Mouse (Mus musculus) liver, embryonic 14.5 days (tissue): ENCODE results near the gene Meioc. TPM values are rescaled to one million over a fixed set of nuclear protein-coding genes. Genes with fewer than 3 reads are reported as not detected.

Experiments used
- ATAC-seq: fragments of 200-750 bp; cut with Nextera tagmentation; 2 replicates; pipeline ENCODE4 v1.8.0; 2017; ENCODE audit warnings: moderate number of reproducible peaks, mild to moderate bottlenecking, moderate library complexity; ENCODE audit not compliant: insufficient read depth
- DNase-seq, 3 experiments: peaks; one replicate each; pipeline ENCODE4 v3.0.0-alpha.2; 2012 to 2013; ENCODE audit warnings: low read depth in 3 of 3, low spot score in 3 of 3
- H3K27ac ChIP-seq: fragments of 300-500 bp; sonication (generic); 2 replicates; pipeline ENCODE4 v1.5.1; 2014; ENCODE audit warnings: moderate library complexity, mild to moderate bottlenecking, control low read depth, inconsistent platforms
- H3K27me3 ChIP-seq: fragments of 300-500 bp; sonication (generic); 2 replicates; pipeline ENCODE4 v1.6.1; 2014; ENCODE audit warnings: mild to moderate bottlenecking, low read length, moderate library complexity; ENCODE audit not compliant: control insufficient read depth, insufficient read depth
- H3K36me3 ChIP-seq: fragments of 300-500 bp; sonication (generic); replicated peaks from 2 replicates; pipeline ENCODE4 v1.6.1; 2014; ENCODE audit warnings: low read depth; ENCODE audit not compliant: control insufficient read depth, insufficient read depth
- H3K4me1 ChIP-seq, 2 experiments: fragments of 200-500 bp in 1 of 2; fragments of 300-500 bp in 1 of 2; sonication (generic) in 1 of 2; replicated peaks; 2 replicates each; pipeline ENCODE4 v1.6.1; 2012 to 2014; ENCODE audit warnings: antibody characterized with exemption in 1 of 2, inconsistent platforms in 1 of 2, low read length in 1 of 2; ENCODE audit not compliant: control insufficient read depth in 2 of 2, insufficient read depth in 2 of 2
- H3K4me2 ChIP-seq: fragments of 300-500 bp; sonication (generic); 2 replicates; pipeline ENCODE4 v1.6.1; 2014; ENCODE audit warnings: low read depth, mild to moderate bottlenecking, control low read depth, moderate library complexity
- H3K4me3 ChIP-seq, 2 experiments: fragments of 200-500 bp in 1 of 2; fragments of 300-500 bp in 1 of 2; sonication (generic) in 1 of 2; 2 replicates each; pipeline ENCODE4 v1.5.1; 2012 to 2014; ENCODE audit warnings: low read depth in 2 of 2, low read length in 2 of 2, mild to moderate bottlenecking in 2 of 2, control low read depth in 1 of 2, inconsistent platforms in 1 of 2, moderate library complexity in 1 of 2; ENCODE audit not compliant: insufficient read depth in 1 of 2
- H3K9ac ChIP-seq: fragments of 300-500 bp; sonication (generic); replicated peaks from 2 replicates; pipeline ENCODE4 v1.6.1; 2014; ENCODE audit warnings: mild to moderate bottlenecking, control low read depth, moderate library complexity
- H3K9me3 ChIP-seq: fragments of 300-500 bp; sonication (generic); 2 replicates; pipeline ENCODE4 v1.6.1; 2016; ENCODE audit warnings: low read length, mixed read lengths; ENCODE audit not compliant: control insufficient read depth
- CTCF ChIP-seq: IDR thresholded peaks from 2 replicates; pipeline ENCODE4 v1.5.1; 2016; ENCODE audit warnings: antibody characterized with exemption, low read depth, control low read depth
- EP300 ChIP-seq: IDR thresholded peaks from 2 replicates; pipeline ENCODE4 v1.6.1; 2016; ENCODE audit warnings: antibody characterized with exemption, low read depth
- WGBS: fragments of 180-500 bp; shearing (Covaris S2); extraction: QIAGEN DNeasy Blood & Tissue Kit; methylation state at CpG from one replicate; pipeline ENCODE4 v1.1.7; 2014; ENCODE audit not compliant: insufficient replicate concordance; 5-methylcytosine and 5-hydroxymethylcytosine counted together
- polyA plus RNA-seq, 2 experiments: library from polyadenylated mRNA; depleted of rRNA in 1 of 2; stranded (reverse) in 1 of 2; unstranded in 1 of 2; fragments of >200 nt; fragmentation: Nextera tagmentation in 1 of 2; extraction: Ambion mirVana in 1 of 2; gene quantifications; 2 replicates each; pipeline versions ENCODE4 v1.2.1 to v1.2.3; 2012 to 2014

Gene Meioc
- polyA plus RNA-seq (2012; rRNA removed) (0.01 and 0.02 TPM in 2 replicates), polyA plus RNA-seq (2014; fragmentation: Nextera tagmentation; extraction: Ambion mirVana) (0.11 TPM in 1 of 2 replicates, not detected in the other)

DNA sequence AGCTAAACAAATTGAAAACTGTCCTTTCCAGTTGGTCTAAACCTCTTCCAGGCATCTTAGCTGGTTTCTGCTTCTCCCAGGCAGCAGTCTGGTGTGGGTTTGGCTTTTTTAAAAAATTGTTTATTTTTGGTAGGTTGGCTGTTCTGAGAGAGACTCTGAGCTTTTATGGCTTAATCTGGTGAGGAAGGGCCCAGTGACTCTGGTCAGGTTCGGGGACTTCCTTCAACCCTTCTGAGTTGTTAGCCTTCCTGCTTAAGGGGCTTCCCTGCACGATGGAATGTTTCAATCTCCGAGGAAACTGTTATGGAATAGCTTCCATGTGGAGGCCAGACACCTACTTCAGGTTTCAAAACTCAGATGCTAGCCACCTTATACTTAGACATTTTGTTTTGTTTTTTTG is at the start of gene Meioc:
TSS of gene Meioc (plus strand) at position 301 of the 400 bp plus-strand sequence.
- H3K4me3 ChIP-seq: no peak within 1 kb of the TSS
- H3K9ac ChIP-seq: no peak within 1 kb of the TSS
- ATAC-seq (no peak), DNase-seq (no peak)
- no peak for TF ChIP-seq CTCF
- H3K36me3 ChIP-seq: no peaks in the 10 kb centered on the region
- peaks cover 16% of the 10 kb centered on the region for H3K27me3 ChIP-seq
- H3K4me1 ChIP-seq: no peaks in the 10 kb centered on the region
- H3K4me2 ChIP-seq: no peak within 1 kb of the TSS
- H3K9me3 ChIP-seq: peaks cover 4% of the 10 kb centered on the region
- no peak within 1 kb of the TSS for H3K27ac ChIP-seq
- WGBS: 59% methylated on average over 3 of the region's 3 CpGs

DNA sequence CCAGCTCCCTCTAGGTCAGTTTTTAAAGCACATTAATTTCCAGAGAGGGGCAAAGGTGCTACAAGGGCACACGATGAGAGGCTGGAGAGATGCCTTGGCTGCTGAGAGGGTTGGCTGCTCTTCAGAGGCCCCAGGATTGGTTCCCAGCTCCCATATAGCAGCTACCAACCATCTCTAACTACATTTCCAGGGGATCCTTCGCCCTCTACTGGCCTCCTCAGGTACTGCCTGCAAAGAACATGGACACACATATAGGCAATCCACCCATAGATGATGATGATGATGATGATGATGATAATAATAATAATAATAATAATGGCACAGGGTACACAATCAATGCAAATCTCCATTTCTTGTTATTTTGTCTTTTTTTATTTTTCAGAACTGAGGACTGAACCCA is 44.1 kb upstream of the Meioc start:
- no peak overlapping the region for H3K4me3 ChIP-seq
- H3K9me3 ChIP-seq: no peaks in the 10 kb centered on the region; the same call in 1 of the 2 replicates
- no peak for ATAC-seq
- H3K36me3 ChIP-seq: no peaks in the 10 kb centered on the region
- WGBS: 43% methylated on average over 2 of the region's 2 CpGs
- TF ChIP-seq CTCF (peak; percentile 51), EP300 (no peak)
- H3K27me3 ChIP-seq: no peaks in the 10 kb centered on the region
- no peak overlapping the region for H3K9ac ChIP-seq
- no peak for DNase-seq
- H3K4me1 ChIP-seq: no peaks in the 10 kb centered on the region
- H3K27ac ChIP-seq: no peak overlapping the region
- H3K4me2 ChIP-seq: no peak overlapping the region

DNA sequence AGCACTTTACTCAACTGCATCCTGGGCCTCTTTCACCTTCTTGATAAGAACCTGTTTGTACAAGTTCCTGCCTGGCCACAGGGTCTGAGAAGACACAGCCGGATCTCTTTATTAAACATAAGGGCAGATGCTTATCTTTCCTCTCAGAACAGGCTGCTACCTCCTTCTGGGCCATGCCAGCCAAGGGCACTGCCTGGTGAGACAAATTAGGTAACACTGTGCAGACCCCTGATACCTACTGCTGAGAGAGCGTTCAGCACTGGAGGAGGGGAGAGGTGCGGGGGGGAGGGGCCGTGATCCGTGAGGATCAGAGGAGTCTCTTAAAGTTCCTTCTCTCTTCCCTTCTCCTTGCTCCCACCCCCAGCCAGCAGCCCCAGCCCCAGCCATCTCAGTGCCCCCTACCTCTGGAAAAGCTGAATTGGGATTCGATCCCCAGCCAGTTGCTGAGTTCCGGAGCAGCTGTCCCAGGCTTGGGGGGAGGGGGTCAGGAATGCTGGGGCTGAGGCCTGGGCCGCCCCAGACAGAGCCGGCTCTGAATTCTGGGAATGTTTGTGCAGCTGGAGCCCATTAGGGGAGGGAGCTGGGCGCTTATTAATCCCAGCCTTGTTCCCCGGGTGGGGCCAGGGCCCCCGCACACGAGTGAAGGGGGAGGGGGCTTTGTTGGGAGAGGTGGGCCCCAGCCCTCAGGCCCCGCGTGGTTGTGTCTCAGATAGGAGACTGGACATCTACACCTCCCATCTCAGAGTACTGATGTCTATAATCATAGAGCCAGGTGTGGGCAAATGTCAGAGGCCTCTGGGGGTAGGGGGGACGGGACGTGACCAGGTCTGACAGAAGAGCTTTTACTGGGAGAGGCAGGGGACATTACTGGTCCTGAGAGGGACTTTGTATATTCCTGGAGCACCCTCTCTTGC is 39.4 kb upstream of the Meioc start:
- ATAC-seq (no peak), DNase-seq (no peak)
- Histone ChIP-seq H3K9ac (no peak overlapping the region), H3K27ac (no peak overlapping the region), H3K4me2 (no peak overlapping the region), H3K4me3 (no peak overlapping the region), H3K9me3 (no peaks in the 10 kb centered on the region; the same call in 1 of the 2 replicates), H3K36me3 (no peaks in the 10 kb centered on the region), H3K27me3 (no peaks in the 10 kb centered on the region), H3K4me1 (no peaks in the 10 kb centered on the region)
- TF ChIP-seq CTCF (no peak), EP300 (no peak)
- 35% methylated on average over 17 of the region's 17 CpGs for WGBS

DNA sequence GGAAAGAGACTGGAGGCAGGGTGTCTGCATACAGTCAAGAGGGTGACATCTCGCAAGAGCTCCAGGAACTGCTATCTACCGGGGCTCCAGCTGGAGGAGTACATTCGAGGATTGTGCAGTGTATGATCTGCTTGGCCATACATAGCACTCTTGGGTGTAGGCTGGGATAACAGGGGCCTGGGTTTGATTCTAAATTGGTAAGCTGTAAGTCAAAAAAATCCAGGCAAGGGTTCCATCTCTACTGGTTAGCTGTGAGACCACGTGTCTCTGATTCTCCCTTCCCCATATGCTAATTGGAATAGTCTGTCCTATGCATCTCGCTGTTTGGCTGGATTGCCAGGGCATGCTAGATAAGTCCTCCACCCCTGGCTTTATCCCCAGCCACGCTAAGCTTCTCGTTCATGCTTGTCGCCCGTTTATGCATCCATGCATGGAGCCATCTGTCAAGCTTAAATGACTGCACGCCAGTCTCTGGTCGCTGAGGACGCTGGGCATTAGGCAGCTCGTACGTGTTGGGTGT is 38.6 kb upstream of the Meioc start:
- no peak overlapping the region for H3K27ac ChIP-seq
- H3K27me3 ChIP-seq: no peaks in the 10 kb centered on the region
- ATAC-seq (no peak), DNase-seq (no peak)
- H3K9me3 ChIP-seq: no peaks in the 10 kb centered on the region
- TF ChIP-seq EP300 (no peak), CTCF (no peak)
- H3K4me2 ChIP-seq: no peak overlapping the region
- no peak overlapping the region for H3K4me3 ChIP-seq
- H3K36me3 ChIP-seq: no peaks in the 10 kb centered on the region
- H3K9ac ChIP-seq: no peak overlapping the region
- no peaks in the 10 kb centered on the region for H3K4me1 ChIP-seq
- 56% methylated on average over 14 of the region's 14 CpGs for WGBS
